Mouse (Mus musculus) skeletal muscle tissue, postnatal 0 days (tissue): ENCODE results near the gene Mrpl32. TPM values are rescaled to one million over a fixed set of nuclear protein-coding genes. Genes with fewer than 3 reads are reported as not detected.

ENCODE experiments used
- polyA plus RNA-seq: library from polyadenylated mRNA; unstranded; fragments of >200 nt; fragmentation: Nextera tagmentation; extraction: Ambion mirVana; gene quantifications from 2 replicates; pipeline ENCODE4 v1.2.1, GENCODE M21; 2015

Mrpl32 gene
- 110 and 115 TPM in 2 replicates for polyA plus RNA-seq

GRCm38 (mm10) chr13:14612926-14613529 lies at the start of gene Mrpl32, which contains the start of gene Psma2:
Mrpl32 (minus strand) TSS chr13:14613165.
Psma2 (plus strand) TSS chr13:14613240.

GRCm38 (mm10) chr13:14629726-14630641 lies 17.0 kb upstream of the Mrpl32 start, which contains the start of gene AW209491:
AW209491 (plus strand) TSS chr13:14630154.

Other genes with a start within 250 kb of the Mrpl32 start
- gene Hecw1, start 89.9 kb downstream of the Mrpl32 start, polyA plus RNA-seq, result 0.03 TPM in 1 of 2 replicates, not detected in the other
- 124 and 125 TPM in 2 replicates for gene Psma2, start 75 bp upstream of the Mrpl32 start, polyA plus RNA-seq
- 16.8 and 17.6 TPM in 2 replicates for gene AW209491, start 17.0 kb upstream of the Mrpl32 start, polyA plus RNA-seq